Mouse (Mus musculus) limb, embryonic 11.5 days (tissue): ENCODE data around the gene Atp11a. TPM values are rescaled to one million over a fixed set of nuclear protein-coding genes. Genes with fewer than 3 reads are reported as not detected.

Experiments used
- ATAC-seq: fragments of 200-750 bp; cut with Nextera tagmentation; 2 replicates; pipeline ENCODE4 v1.8.0; 2017; ENCODE audit warnings: low read depth; ENCODE audit not compliant: insufficient number of reproducible peaks, low FRiP score, low TSS enrichment
- DNase-seq: peaks from one replicate; pipeline ENCODE4 v3.0.0-alpha.2; 2015; ENCODE audit warnings: low spot score
- H3K27ac ChIP-seq: fragments of 300-500 bp; sonication (generic); replicated peaks from 2 replicates; pipeline ENCODE4 v1.5.1; 2014; ENCODE audit warnings: low read depth, mild to moderate bottlenecking, low read length
- H3K27me3 ChIP-seq: fragments of 300-500 bp; sonication (generic); 2 replicates; pipeline ENCODE4 v1.6.1; 2014; ENCODE audit warnings: mild to moderate bottlenecking, low read length, mixed read lengths; ENCODE audit not compliant: control insufficient read depth, insufficient read depth
- H3K36me3 ChIP-seq: fragments of 300-500 bp; sonication (generic); 2 replicates; pipeline ENCODE4 v1.6.1; 2014; ENCODE audit warnings: mild to moderate bottlenecking, low read length, moderate library complexity, mixed read lengths; ENCODE audit not compliant: control insufficient read depth, insufficient read depth
- H3K4me1 ChIP-seq: fragments of 300-500 bp; sonication (generic); 2 replicates; pipeline ENCODE4 v1.6.1; 2014; ENCODE audit warnings: low read length, mixed read lengths; ENCODE audit not compliant: control insufficient read depth, insufficient read depth
- H3K4me2 ChIP-seq: fragments of 300-500 bp; sonication (generic); 2 replicates; pipeline ENCODE4 v1.6.1; 2014; ENCODE audit warnings: low read depth, mild to moderate bottlenecking, moderate library complexity; ENCODE audit not compliant: severe bottlenecking
- H3K4me3 ChIP-seq: fragments of 300-500 bp; sonication (generic); 2 replicates; pipeline ENCODE4 v1.5.1; 2014; ENCODE audit warnings: low read depth, low read length
- H3K9ac ChIP-seq: fragments of 300-500 bp; sonication (generic); 2 replicates; pipeline ENCODE4 v1.6.1; 2014; ENCODE audit warnings: mild to moderate bottlenecking, low read length
- H3K9me3 ChIP-seq: fragments of 300-500 bp; sonication (generic); 2 replicates; pipeline ENCODE4 v1.6.1; 2016; ENCODE audit warnings: low read length; ENCODE audit not compliant: control insufficient read depth
- WGBS: fragments of 180-500 bp; shearing (Covaris S2); extraction: QIAGEN DNeasy Blood & Tissue Kit; methylation state at CpG from one replicate; pipeline ENCODE4 v1.1.7; 2014; 5-methylcytosine and 5-hydroxymethylcytosine counted together
- polyA plus RNA-seq: library from polyadenylated mRNA; unstranded; fragments of >200 nt; fragmentation: Nextera tagmentation; extraction: Ambion mirVana; gene quantifications from 2 replicates; pipeline ENCODE4 v1.2.1, GENCODE M21; 2014

The Atp11a gene
- polyA plus RNA-seq, 1 experiment from 2014 or later, result 11.8 TPM

- H3K9ac ChIP-seq, result no peak overlapping the region
- H3K4me2 ChIP-seq, result no peak overlapping the region
- H3K9me3 ChIP-seq, result no peaks in the 10 kb centered on the region
- 78% methylated on average over 4 of the region's 4 CpGs for WGBS
- no peaks in the 10 kb centered on the region for H3K27me3 ChIP-seq
- DNase-seq (no peak), ATAC-seq (no peak)
- H3K36me3 ChIP-seq, result no peaks in the 10 kb centered on the region
- no peak overlapping the region for H3K27ac ChIP-seq
- no peak overlapping the region for H3K4me3 ChIP-seq
- peaks cover 7% of the 10 kb centered on the region; the same call in 1 of the 2 replicates for H3K4me1 ChIP-seq
Measured at GRCm38 (mm10) chr8:12805569-12805968, 48.8 kb downstream of the Atp11a start.

GRCm38 (mm10) chr8:12808018-12808417 lies 51.2 kb downstream of the Atp11a start:
- Histone ChIP-seq H3K4me1 (no peaks in the 10 kb centered on the region), H3K4me2 (no peak overlapping the region), H3K9me3 (no peaks in the 10 kb centered on the region), H3K36me3 (no peaks in the 10 kb centered on the region; the same call in 1 of the 2 replicates), H3K27me3 (no peaks in the 10 kb centered on the region), H3K27ac (no peak overlapping the region), H3K9ac (no peak overlapping the region), H3K4me3 (no peak overlapping the region)
- WGBS, result 87% methylated on average over 2 of the region's 2 CpGs
- ATAC-seq (no peak), DNase-seq (no peak)

GRCm38 (mm10) chr8:12809516-12809915 lies 52.7 kb downstream of the Atp11a start:
- ATAC-seq, result no peak
- no peak overlapping the region for H3K4me2 ChIP-seq

GRCm38 (mm10) chr8:12811231-12811630 lies 54.4 kb downstream of the Atp11a start:
- H3K27me3 ChIP-seq, result no peaks in the 10 kb centered on the region
- H3K27ac ChIP-seq, result no peak overlapping the region
- no peaks in the 10 kb centered on the region for H3K9me3 ChIP-seq
- DNase-seq (no peak), ATAC-seq (no peak)
- H3K4me1 ChIP-seq, result no peaks in the 10 kb centered on the region
- H3K4me3 ChIP-seq, result no peak overlapping the region
- WGBS, result 49% methylated on average over 6 of the region's 6 CpGs
- H3K4me2 ChIP-seq, result no peak overlapping the region
- H3K9ac ChIP-seq, result no peak overlapping the region
- no peaks in the 10 kb centered on the region; the same call in 1 of the 2 replicates for H3K36me3 ChIP-seq

More at GRCm38 (mm10) chr8:12809516-12809915, 52.7 kb downstream of the Atp11a start:
- H3K4me1 ChIP-seq, result no peaks in the 10 kb centered on the region
- WGBS, result 93% methylated on average over 2 of the region's 2 CpGs
- H3K27me3 ChIP-seq, result no peaks in the 10 kb centered on the region
- no peaks in the 10 kb centered on the region for H3K9me3 ChIP-seq
- H3K4me3 ChIP-seq, result no peak overlapping the region
- H3K36me3 ChIP-seq, result no peaks in the 10 kb centered on the region; the same call in 1 of the 2 replicates
- no peak for DNase-seq
- H3K9ac ChIP-seq, result no peak overlapping the region
- no peak overlapping the region for H3K27ac ChIP-seq

- DNase-seq (no peak), ATAC-seq (no peak)
- no peaks in the 10 kb centered on the region; the same call in none of the 2 replicates for H3K36me3 ChIP-seq
- H3K9ac ChIP-seq, result no peak overlapping the region
- H3K27ac ChIP-seq, result no peak overlapping the region
- no peak overlapping the region for H3K4me2 ChIP-seq
- no peaks in the 10 kb centered on the region for H3K4me1 ChIP-seq
- 84% methylated on average over 6 of the region's 6 CpGs for WGBS
- no peaks in the 10 kb centered on the region for H3K27me3 ChIP-seq
- H3K9me3 ChIP-seq, result no peaks in the 10 kb centered on the region
- H3K4me3 ChIP-seq, result no peak overlapping the region
Measured at GRCm38 (mm10) chr8:12816412-12816811, 59.6 kb downstream of the Atp11a start.

GRCm38 (mm10) chr8:12822892-12823291 lies 66.1 kb downstream of the Atp11a start:
- WGBS, result 83% methylated on average over 7 of the region's 7 CpGs
- Histone ChIP-seq H3K9me3 (no peaks in the 10 kb centered on the region), H3K9ac (no peak overlapping the region), H3K4me3 (no peak overlapping the region), H3K27ac (no peak overlapping the region), H3K27me3 (no peaks in the 10 kb centered on the region), H3K36me3 (no peaks in the 10 kb centered on the region; the same call in 1 of the 2 replicates), H3K4me2 (no peak overlapping the region), H3K4me1 (no peaks in the 10 kb centered on the region)
- DNase-seq (no peak), ATAC-seq (no peak)

GRCm38 (mm10) chr8:12824562-12824961 lies 67.7 kb downstream of the Atp11a start:
- Histone ChIP-seq H3K4me3 (no peak overlapping the region), H3K9me3 (no peaks in the 10 kb centered on the region), H3K27ac (no peak overlapping the region), H3K9ac (no peak overlapping the region), H3K36me3 (no peaks in the 10 kb centered on the region; the same call in 1 of the 2 replicates), H3K4me1 (no peaks in the 10 kb centered on the region), H3K27me3 (no peaks in the 10 kb centered on the region), H3K4me2 (no peak overlapping the region)
- ATAC-seq (no peak), DNase-seq (no peak)
- WGBS, result 59% methylated on average over 10 of the region's 10 CpGs

- no peak overlapping the region for H3K4me2 ChIP-seq
- H3K4me1 ChIP-seq, result no peaks in the 10 kb centered on the region
- no peak overlapping the region for H3K27ac ChIP-seq
- no peak overlapping the region for H3K4me3 ChIP-seq
- no peak overlapping the region for H3K9ac ChIP-seq
- 76% methylated on average over 6 of the region's 6 CpGs for WGBS
- no peaks in the 10 kb centered on the region for H3K27me3 ChIP-seq
- no peak for ATAC-seq
- H3K36me3 ChIP-seq, result no peaks in the 10 kb centered on the region; the same call in 1 of the 2 replicates
- H3K9me3 ChIP-seq, result no peaks in the 10 kb centered on the region
- no peak for DNase-seq
Measured at GRCm38 (mm10) chr8:12825236-12825635, 68.4 kb downstream of the Atp11a start.

GRCm38 (mm10) chr8:12825686-12826237 lies 68.9 kb downstream of the Atp11a start:
- Histone ChIP-seq H3K4me2 (no peak overlapping the region), H3K27me3 (no peaks in the 10 kb centered on the region), H3K36me3 (no peaks in the 10 kb centered on the region; the same call in 1 of the 2 replicates), H3K27ac (no peak overlapping the region), H3K9me3 (no peaks in the 10 kb centered on the region), H3K4me1 (no peaks in the 10 kb centered on the region), H3K9ac (no peak overlapping the region), H3K4me3 (no peak overlapping the region)
- ATAC-seq (no peak), DNase-seq (no peak)
- WGBS, result 89% methylated on average over 8 of the region's 8 CpGs
